Mouse (Mus musculus) liver, adult 2 months (tissue): Measurements from ENCODE around the gene Mst1.

Source experiments
- CTCF ChIP-seq: fragments of 200-500 bp; IDR thresholded peaks from 2 replicates; pipeline ENCODE4 v1.5.1; 2011; ENCODE audit warnings: low read depth, low read length, control low read depth
- POLR2A ChIP-seq: fragments of 200-500 bp; IDR thresholded peaks from 2 replicates; pipeline ENCODE4 v1.6.1; 2011; ENCODE audit warnings: low read length, control low read depth; ENCODE audit not compliant: insufficient read depth; ENCODE audit errors: extremely low read depth

GRCm38 (mm10) chr9:108083561-108083960, 3.3 kb downstream of the Mst1 start:
- TF ChIP-seq CTCF, result no peak
- TF ChIP-seq POLR2A, result no peak
